Comparison of ENCODE assay signal across 9 mouse cellular contexts in the genomic region with DNA sequence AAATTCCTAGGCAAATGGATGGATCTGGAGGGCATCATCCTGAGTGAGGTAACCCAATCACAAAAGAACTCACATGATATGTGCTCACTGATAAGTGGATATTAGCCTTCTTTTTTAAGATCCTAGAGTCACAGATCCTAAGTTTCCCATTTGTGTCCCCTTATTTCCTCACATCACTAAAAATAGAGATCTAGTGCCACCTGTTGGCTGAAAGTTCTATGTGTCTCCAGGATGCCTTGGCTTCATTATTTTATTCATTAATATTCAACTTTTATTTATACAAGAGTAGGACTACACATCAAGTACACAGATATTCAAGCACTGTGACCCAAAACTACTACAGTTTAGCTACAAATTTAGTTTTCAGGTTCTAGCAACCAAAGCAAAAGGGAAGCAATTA.
A peak's percentile ranks its signal among the peaks of the same experiment; 100 is the strongest.
DNase-seq lines count a peak whose midpoint lies in the region; ATAC-seq and TF ChIP-seq lines count a peak whose summit lies in the region.
"Had no signal": no experiment of that assay in that cellular context is flagged by ENCODE, and none has a peak within 500 bp of the region (broad histone marks: within the 10 kb centered on the region; RNA-seq: fewer than 3 reads in every experiment).

No protein-coding gene starts in this region.

- H3K4me2 ChIP-seq in embryonic facial prominence, embryonic 11.5 days (ENCODE audit: low read depth, low read length), result no peak overlapping the region

- H3K36me3 ChIP-seq in embryonic facial prominence, embryonic 11.5 days (replicated peaks; ENCODE audit: control insufficient read depth, insufficient read depth, low read depth, low read length), result no peaks in the 10 kb centered on the region
- no peaks in the 10 kb centered on the region for H3K36me3 ChIP-seq in embryonic facial prominence, embryonic 10.5 days (replicated peaks)

- DNase-seq in embryonic facial prominence, embryonic 11.5 days (ENCODE audit: low spot score), result peak; percentile 43
- no peak for DNase-seq in embryonic facial prominence, embryonic 10.5 days (ENCODE audit: low spot score)
- no peak for DNase-seq in layer of hippocampus, adult 2 months (ENCODE audit: low spot score in 2 of 2)
- DNase-seq in layer of hippocampus, postnatal 36 days, result no peak
- DNase-seq in MN1 (ENCODE audit: low spot score), result peak; percentile 14
- DNase-seq in hindlimb bud, embryonic 11.5 days (ENCODE audit: extremely low spot score, low read depth, low spot score), result peak; percentile 2
- no peak for DNase-seq in layer of hippocampus, adult 11-12 months (ENCODE audit: low spot score)
- no peak for DNase-seq in layer of hippocampus, adult 18-20 months (ENCODE audit: low spot score in 2 of 2)
- DNase-seq: right cerebral cortex, postnatal 4 days had no signal

- no peak overlapping the region for H3K27ac ChIP-seq in embryonic facial prominence, embryonic 11.5 days (replicated peaks; ENCODE audit: low read depth, low read length)
- no peak overlapping the region for H3K27ac ChIP-seq in embryonic facial prominence, embryonic 10.5 days (replicated peaks)
- no peak overlapping the region for H3K27ac ChIP-seq in layer of hippocampus, adult 2 months

- peak; percentile 71 for TF ChIP-seq CTCF in layer of hippocampus, adult 2 months (conservative IDR thresholded peaks at IDR 0.05)

- H3K9ac ChIP-seq in embryonic facial prominence, embryonic 11.5 days (replicated peaks; ENCODE audit: low read length), result no peak overlapping the region

- no peaks in the 10 kb centered on the region for H3K9me3 ChIP-seq in embryonic facial prominence, embryonic 11.5 days (replicated peaks; ENCODE audit: control insufficient read depth, low read length)
- H3K9me3 ChIP-seq in embryonic facial prominence, embryonic 10.5 days, result no peaks in the 10 kb centered on the region

- H3K27me3 ChIP-seq in embryonic facial prominence, embryonic 11.5 days (ENCODE audit: control insufficient read depth, insufficient read depth, low read length), result no peaks in the 10 kb centered on the region
- H3K27me3 ChIP-seq in embryonic facial prominence, embryonic 10.5 days (replicated peaks; ENCODE audit: low read depth, poor library complexity, severe bottlenecking), result no peaks in the 10 kb centered on the region

- H3K4me3 ChIP-seq in embryonic facial prominence, embryonic 11.5 days (ENCODE audit: low read depth, low read length), result no peak overlapping the region
- no peak overlapping the region for H3K4me3 ChIP-seq in embryonic facial prominence, embryonic 10.5 days
- H3K4me3 ChIP-seq in layer of hippocampus, adult 2 months, result no peak overlapping the region

- no peak for ATAC-seq in embryonic facial prominence, embryonic 11.5 days (replicated peaks; ENCODE audit: insufficient number of reproducible peaks, low FRiP score, low TSS enrichment, low read depth)

- no peaks in the 10 kb centered on the region for H3K4me1 ChIP-seq in embryonic facial prominence, embryonic 11.5 days (ENCODE audit: control insufficient read depth, insufficient read depth, low read length)
- H3K4me1 ChIP-seq in embryonic facial prominence, embryonic 10.5 days, result no peaks in the 10 kb centered on the region

Comparison
In these comparisons a context has a peak if more than half of its experiments do, and no peak if none do; other contexts are left out.
1. DNase-seq: peak in embryonic facial prominence, embryonic 11.5 days (single experiment), MN1 (single experiment) and hindlimb bud, embryonic 11.5 days (single experiment); none in embryonic facial prominence, embryonic 10.5 days (single experiment), layer of hippocampus, adult 2 months (0 of 2), layer of hippocampus, postnatal 36 days (0 of 2), layer of hippocampus, adult 11-12 months (single experiment) and layer of hippocampus, adult 18-20 months (0 of 2).